Mouse (Mus musculus): ENCODE data around the gene Nudt8.

- TF ChIP-seq CTCF (IDR thresholded peaks at IDR 0.05; ENCODE audit: low read depth) (no peak), EP300 (IDR thresholded peaks at IDR 0.05; ENCODE audit: low read depth) (no peak)
These were observed 3.1 kb upstream of the Nudt8 start for GRCm38 (mm10) chr19:3997231-3997630.

All from liver, postnatal 0 days (tissue).